Mouse (Mus musculus) cerebellum, postnatal 10 days (tissue): ENCODE measurements around the gene Txndc5.

Experiments used
- DNase-seq, 2 experiments: peaks; one replicate each; pipeline ENCODE4 v3.0.0; 2021; ENCODE audit warnings: mixed read lengths in 2 of 2

Txndc5 gene

DNA sequence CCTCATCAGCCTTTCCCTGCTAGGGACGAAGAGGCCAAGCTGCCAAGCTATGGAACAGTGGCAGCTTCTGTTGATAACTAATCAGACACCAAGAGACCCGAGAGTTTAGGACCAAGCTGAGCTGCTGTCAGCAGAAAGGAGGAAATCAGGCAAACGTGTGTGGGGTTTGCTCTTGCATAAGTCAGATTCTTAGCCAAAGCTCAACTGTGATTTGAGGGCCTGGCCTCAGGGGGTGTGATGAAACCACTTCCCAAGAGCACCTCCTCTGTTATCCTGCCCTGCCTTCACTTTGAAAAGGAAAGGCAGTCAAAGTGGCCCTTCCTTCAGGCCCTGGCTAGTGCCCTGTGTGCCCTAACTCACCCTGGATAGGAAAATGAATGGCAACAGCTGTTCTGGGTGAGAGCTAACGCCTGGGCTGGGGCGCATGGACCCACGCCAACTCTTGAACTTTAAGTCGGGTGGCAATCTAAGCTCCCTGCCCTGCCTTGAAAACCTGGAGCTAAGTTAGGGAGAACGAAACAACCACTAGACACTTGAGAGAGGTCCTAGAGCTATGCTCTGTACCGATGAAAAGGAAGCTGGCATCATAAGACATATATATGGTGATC, at the start of gene Txndc5:
Gene Txndc5, minus strand, starts transcription at position 138 of the 608 bp plus-strand sequence.
- DNase-seq, result peak in 1 of 2 experiments; percentile 17

GRCm38 (mm10) chr13:38574668-38575067, 46.0 kb upstream of the Txndc5 start:
- DNase-seq, result no peak

GRCm38 (mm10) chr13:38573281-38573680, 44.7 kb upstream of the Txndc5 start:
- DNase-seq, result no peak

DNA sequence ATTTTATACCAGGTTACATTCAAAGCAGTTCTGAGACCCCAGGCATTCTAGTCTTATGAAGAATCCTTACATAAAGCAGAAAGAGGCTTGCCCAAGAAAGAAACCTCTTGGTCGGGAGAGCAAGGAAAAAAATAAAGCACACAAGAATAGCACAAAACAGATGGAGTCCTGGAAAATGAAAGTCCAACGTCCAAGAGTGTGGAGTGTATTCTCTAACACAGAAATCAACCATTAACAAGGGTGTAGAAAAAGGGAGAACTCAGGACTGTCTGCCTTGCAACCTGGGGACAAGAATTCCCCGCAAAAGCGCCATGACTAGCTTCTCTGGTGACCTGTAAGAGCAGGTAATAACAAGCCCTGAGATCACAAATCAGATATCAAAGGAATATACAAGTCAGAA, 36.6 kb upstream of the Txndc5 start:
- no peak for DNase-seq

DNA sequence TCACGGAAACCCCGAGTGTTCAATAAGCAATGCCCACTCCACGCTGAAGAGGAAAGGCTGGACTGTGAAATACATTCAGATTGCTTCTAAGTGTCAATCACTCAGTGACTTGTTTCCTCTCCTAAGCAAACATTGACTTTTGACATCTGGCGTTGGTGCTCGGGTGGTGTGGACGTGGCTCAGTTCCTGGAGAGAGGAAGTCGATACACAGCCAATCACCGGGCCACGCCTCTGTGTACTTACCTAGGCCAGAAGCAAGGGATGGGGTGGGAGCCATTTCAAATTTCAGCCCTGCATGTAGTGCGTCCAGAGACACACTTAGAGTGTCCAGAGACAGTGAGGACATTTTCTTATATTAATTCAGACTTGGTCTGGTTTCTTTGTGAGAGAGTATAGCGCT, 26.0 kb upstream of the Txndc5 start:
- no peak for DNase-seq

DNA sequence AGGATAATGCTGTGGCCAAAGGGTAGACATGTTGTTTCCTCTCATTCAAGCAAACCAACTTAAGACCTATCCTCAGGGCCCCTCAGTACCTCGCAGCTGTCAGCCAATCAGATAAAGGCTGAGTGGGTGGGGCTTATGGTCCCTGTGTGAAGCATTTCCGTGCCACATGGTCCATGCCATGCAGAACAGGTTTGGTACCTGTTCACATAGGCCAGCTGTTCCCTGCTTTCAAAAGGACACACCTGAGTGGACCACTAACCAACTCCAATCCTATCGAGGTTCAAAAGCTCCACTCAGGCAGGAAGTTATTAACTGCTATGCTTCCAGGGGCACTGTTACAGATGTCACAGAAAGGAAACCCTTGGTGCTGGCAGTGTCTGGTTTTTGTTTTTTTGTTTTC, 25.6 kb upstream of the Txndc5 start:
- DNase-seq, result no peak

DNA sequence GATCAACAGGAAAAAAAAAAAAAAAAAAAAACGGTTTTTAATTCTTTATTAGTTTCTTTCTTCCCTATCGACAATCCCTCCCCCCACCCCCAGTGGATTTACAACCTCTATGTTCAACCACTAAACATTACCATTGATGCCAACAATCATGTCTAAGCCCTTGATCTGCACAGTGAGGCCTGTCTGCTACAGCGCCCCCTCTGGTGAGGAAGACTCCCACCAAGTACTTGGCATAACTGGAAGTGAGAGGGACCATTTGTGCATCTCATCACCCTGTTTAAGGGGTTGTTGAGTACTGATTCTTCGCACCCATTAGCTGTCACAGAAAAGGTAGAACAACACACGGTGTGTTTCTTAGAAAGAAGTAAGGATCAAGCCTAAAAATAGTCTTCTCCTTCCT, 20.1 kb upstream of the Txndc5 start:
- DNase-seq, result no peak

DNA sequence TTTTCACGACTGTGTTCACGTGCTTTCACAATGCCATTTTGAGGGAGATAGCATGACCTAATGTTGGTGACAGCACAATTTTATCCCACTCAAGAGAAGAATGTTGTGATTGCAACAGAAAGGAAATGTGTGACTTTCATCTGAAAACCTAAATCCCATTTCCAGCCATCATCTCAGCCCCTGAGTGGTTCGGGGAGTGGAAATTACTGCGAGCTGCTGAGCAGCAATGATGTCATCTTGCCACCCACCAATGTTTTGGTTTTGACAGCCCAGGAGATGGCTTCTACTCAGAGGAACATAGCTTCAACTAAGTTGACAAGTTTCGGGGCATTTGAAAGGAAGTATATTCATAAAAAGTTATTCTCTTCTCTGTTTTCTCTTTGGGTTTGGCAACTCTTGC, 19.1 kb upstream of the Txndc5 start:
- DNase-seq, result no peak

- no peak for DNase-seq
Observed at GRCm38 (mm10) chr13:38546754-38547153, 18.1 kb upstream of the Txndc5 start.

GRCm38 (mm10) chr13:38545460-38545859, 16.8 kb upstream of the Txndc5 start:
- DNase-seq, result no peak

DNA sequence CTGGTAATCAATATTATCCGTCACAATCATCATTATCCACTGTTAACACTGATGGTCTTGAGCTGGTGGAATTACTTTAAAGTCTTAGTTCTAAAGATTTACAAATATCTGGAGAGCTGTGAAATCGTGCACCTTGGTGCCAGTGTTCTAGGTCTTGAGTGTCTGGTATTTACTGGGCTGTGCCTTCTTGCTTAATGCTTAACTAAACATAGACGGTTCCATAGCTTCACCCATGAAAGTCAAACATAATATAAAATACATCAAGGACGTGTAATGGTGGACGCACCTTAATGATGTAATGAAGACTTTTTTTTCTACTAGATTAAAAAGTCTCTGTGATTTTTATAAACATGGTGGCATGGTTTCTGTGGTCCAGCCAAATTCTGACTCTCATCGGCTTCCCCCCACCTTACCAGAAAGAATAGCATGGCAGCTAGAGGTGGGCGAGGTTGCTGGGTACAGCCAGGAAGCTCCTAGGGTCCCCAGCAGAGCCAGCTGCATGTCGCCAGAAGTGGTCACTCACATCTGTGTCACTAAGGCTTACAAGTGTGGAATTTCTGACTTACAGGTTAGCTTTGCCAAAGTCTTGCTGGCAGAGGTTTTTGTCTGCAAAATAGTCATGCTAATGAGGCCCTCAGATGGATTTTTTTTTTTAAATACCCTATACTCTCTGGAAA, 16.3 kb upstream of the Txndc5 start:
- DNase-seq, result no peak

- no peak for DNase-seq
Observed at GRCm38 (mm10) chr13:38543455-38544125, 15.0 kb upstream of the Txndc5 start.

DNA sequence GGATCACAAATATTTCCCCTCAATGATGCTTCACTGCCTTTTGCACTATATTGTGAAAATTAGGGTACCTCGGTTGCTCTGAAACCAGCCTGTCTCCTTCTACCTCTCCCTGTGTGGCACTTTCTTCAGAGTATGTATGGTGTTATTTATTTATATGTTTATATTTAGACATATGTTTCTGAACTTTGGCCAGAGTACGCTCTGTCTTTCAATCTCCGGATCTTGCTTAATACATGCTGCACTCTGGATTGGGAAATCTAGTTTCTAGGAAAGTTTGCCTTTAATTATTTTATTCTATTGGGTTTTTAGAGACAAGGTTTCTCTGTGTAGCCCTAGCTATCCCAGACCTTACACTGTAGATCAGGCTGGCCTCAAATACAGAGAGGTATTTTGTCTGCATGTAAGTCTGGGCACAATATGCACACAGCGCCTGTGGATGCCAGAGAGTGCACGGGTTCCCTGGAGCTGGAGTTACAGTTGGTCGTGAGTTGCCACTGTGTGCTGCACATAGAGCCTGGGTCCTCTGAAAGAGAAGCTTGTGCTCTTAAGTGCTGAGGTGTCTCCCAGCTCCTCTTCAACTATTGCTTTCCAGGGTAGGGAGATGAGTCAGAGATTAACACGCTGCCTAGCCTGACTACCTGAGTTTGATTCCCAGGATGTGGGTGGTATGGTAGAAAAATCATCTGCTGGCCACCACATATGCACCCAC, 10.7 kb upstream of the Txndc5 start:
- DNase-seq, result no peak

DNA sequence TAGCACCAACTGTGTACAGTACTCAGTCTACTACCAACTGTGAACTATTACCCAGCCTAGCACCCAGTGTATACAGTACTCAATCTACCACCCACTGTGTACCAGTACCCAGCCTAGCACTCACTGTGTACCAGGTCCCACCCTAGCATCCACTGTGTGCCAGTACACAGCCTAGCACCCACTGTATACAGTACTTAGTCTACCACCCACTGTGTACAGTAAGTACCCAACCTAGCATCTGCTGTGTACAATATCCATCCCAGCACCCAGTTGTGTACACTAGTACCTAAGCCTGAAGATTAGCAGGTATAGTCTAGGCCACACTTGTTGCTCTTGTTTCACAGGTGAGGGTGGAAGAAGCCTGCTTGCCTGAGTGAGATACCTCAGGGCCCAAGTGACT, 8.9 kb upstream of the Txndc5 start:
- no peak for DNase-seq

- no peak for DNase-seq
Observed at GRCm38 (mm10) chr13:38534731-38535130, 6.1 kb upstream of the Txndc5 start.

GRCm38 (mm10) chr13:38534016-38534415, 5.4 kb upstream of the Txndc5 start:
- no peak for DNase-seq

DNA sequence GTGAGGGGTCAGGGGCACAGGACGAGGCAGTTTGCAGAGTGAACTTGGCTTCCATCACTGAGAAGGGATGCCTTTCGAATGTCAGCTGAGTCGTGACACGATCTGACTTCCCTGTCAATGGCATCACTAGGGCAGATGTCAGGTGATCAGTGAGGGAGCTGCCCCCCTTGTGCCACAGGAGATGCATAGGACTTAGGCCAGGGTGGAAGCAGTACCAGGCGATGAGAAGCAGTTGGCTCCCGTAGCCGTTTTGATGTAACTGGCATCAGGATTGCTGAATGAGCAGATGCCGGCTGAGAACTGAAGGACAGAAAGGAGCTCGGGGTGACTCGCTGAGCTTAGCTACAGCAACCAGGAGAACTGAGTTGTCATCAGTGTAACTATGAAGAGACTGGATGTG, 4.8 kb upstream of the Txndc5 start:
- DNase-seq, result no peak

GRCm38 (mm10) chr13:38531498-38531897, 2.9 kb upstream of the Txndc5 start:
- DNase-seq, result no peak

DNA sequence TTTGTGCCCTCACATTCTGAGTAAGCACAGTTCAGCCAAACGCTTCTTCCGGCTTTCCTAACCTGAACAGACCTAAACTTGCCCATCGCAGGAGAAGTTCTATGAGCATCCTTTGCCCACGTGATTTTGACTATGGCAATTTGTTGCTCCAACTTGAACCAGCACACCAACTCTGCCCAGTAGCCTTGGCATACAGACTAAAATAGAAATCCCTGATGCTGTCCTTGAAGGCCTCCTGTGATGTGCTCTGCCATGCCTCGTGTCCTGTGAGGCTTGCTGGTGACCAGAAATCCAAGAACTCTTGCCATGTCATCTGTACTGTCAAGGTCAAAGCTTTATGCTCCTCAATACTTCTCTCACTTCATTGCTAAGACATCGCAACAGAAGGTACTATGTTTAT, 952 bp upstream of the Txndc5 start:
- no peak for DNase-seq

- peak; percentile 90 to 94 for DNase-seq
Observed at GRCm38 (mm10) chr13:38527797-38528650, 600 bp downstream of the Txndc5 start.

DNA sequence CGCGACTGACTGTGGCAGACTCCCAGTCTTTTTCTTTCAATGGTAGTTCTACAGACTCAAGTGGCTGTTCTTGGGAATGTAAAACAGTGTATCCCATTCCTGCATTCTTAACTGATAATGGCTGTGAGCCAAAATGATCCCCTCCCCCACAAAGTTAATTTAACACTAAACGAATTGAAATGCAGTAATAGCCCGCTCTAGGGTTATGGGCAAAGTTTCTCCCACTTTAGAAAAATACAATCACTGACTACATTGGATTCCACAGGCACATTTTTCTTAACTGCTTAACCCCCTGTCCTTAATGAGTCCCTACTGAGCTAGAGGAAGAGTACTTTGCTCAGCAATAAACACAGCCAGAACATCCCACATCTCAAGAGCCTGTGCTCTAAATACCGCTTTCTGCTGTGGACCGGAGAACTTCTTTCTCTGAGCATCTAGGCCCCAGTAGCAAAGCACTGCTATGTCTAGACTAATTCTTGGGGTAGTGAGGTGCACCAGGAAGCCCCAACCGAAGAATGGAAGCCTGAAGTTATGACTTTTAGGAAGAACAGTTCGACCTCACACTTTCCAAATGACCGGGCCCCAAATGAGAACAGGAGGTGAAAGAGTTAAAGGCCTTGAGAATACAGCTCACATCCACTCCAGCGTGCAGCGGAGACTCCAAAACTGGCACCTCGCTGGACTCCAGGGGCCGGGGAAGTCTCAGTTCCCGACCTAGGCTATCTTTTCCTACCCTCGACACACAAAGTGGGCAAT, 1.4 kb downstream of the Txndc5 start:
- peak in 1 of 2 experiments; percentile 32 for DNase-seq

DNA sequence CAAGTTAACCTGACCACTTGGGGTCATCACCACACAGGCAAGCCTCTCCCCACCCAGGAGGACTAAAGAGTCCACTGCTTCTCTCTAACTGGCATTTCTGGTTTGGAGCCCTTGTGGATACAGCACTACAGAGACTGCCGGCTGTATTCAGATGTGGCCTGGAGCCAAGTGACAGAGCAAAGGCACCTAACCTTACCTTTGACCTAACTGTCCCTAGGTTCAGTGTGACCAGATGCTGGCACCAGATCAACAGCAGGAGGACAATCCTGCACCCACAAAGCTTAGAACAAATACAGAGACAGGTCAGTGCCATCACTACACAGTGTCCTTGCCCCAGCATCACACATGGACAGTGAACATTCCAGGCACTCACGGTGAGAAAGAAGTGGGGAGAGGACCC, 2.5 kb downstream of the Txndc5 start:
- DNase-seq, result peak in 1 of 2 experiments; percentile 26
